Mouse (Mus musculus) liver, adult (tissue): ENCODE results near the gene Cps1.

ENCODE experiments used
- GATA4 ChIP-seq: IDR thresholded peaks from 2 replicates; pipeline ENCODE4 v1.6.1; 2014; ENCODE audit warnings: mild to moderate bottlenecking, low read length; ENCODE audit not compliant: insufficient replicate concordance

Cps1 gene

GRCm38 (mm10) chr1:67122797-67123196, at the start of gene Cps1:
Cps1 (plus strand) TSS chr1:67123026.
- TF ChIP-seq GATA4, result no peak

DNA sequence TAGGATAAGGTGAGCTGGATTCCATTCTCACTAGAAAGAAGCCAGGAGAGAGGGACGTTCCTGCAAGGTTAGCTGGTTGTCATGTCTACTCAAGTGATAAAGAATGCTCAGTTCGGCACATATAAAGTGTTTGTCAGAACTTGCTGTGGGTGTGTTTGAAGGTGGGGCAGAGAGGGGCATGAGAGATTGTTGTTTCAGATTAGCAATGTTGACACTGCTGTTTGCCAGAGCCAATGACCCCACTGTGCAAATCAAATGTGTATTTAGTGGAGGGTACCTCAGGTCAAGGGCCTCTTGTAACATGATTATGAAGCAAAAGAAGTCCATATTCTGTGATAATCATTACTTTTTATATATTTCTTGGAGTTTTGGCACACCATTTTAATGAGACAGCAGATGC, 45.1 kb upstream of the Cps1 start:
- peak; percentile 95 for TF ChIP-seq GATA4

DNA sequence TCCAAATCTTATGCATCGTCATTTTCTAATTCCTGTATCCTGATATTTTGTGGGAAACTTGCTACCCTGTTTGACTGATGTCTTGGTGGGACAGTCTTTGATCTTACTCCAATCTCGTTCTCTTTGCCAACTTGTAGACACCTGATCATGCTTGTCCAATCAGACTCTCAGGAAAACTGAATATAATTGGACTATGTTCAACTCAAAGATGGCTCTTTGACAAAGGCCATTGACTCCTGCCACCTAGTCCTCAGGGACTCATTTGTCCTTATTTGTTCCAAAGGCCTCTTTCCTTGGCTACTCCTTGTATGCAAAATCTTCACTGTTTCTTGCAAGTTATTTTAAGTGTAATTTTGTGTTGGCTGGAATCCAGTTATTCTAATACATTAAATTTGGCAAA, 44.2 kb upstream of the Cps1 start:
- TF ChIP-seq GATA4, result no peak

- no peak for TF ChIP-seq GATA4
These were observed 43.7 kb upstream of the Cps1 start for GRCm38 (mm10) chr1:67079146-67079545.

GRCm38 (mm10) chr1:67092473-67092872, 30.4 kb upstream of the Cps1 start:
- no peak for TF ChIP-seq GATA4

- TF ChIP-seq GATA4, result no peak
These were observed 23.6 kb upstream of the Cps1 start for GRCm38 (mm10) chr1:67099215-67099614.

DNA sequence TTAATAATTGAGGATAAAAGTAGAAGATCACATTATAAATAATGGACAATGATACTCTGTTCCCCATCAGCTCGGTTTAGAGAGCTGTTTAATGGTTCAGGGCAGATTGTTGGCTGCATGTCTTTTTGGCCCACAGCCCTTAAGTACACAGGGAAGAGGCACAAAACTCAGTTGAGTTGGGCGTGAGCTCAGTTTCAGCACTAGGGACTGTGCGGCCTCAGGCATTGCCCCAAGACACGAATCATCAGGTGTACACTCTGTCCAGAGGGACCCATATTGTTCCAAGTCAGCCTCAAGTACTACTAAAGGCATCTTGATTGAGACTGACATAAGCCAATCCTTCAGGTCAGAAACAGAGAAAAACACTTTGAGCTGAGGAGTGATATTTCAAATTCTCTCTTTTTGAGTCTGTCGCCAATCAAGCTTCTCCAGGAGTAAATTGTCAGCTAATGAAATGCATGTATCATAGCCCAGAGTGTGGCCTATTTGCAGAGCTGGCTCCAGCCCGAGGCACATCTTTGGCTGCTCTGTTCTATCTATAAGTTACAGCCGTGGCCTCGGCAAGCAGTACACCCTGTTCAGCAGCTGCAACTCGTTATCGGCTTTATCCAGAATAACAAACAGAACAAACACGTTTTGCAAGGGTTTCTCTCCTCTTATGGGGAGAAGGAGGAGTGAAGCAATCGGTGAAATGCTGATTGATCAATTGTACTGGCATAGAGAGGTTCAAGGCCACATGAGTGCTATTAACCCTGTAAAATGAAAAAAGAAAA, 19.2 kb upstream of the Cps1 start:
- peak; percentile 96 for TF ChIP-seq GATA4

- no peak for TF ChIP-seq GATA4
These were observed 11.1 kb upstream of the Cps1 start for GRCm38 (mm10) chr1:67111621-67112298.

DNA sequence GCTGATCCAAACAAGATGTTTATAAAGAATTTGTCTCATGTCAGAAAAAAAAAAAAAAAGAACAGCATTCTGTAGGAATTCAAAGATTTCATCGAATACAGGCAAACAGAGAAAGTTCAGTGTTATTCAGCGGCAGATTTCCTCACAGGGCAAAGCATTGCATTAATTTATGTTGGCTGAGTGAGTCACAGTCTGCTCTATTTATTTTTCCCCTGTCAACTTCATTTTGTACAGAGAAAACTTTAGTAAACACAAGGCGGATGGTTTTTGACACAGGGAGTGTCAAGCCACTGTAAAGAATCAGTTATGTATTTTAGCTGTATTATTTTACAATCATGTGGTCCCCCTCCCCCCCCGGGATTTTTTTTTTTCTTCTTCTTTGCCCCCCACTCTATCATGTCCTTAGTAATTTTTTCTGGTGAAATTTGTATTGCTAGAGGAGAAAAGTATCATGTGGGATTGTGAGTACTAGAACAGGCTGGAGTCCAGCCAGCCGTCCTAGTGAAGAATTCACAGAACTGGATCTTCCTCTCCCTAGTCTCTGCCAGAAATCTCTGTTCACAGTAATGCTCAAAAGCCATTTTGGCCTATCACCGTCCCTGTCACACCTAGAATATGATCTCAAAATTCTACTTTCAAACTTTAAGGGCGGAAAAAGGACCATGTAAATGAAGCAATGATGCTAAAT, 9.3 kb upstream of the Cps1 start:
- no peak for TF ChIP-seq GATA4

DNA sequence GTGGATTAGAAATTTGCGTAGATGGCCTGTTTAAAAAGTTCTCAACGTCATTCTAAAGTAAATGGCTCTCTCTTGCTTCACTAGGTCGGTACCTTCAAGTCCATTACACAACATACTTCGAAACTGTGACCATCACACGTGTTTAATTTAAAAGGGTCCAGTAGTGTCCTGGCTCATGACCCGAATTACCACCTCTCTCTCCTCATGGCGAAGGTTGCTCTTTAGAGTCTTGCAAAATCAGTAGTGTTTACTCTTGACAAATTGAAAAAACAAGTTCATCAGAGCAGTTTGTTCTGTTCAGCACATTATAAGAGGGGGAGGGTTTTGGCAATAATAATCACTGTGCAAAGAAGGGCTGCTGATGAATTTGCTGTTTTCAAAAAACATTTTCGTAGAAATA, 6.3 kb upstream of the Cps1 start:
- no peak for TF ChIP-seq GATA4

- TF ChIP-seq GATA4, result no peak
These were observed 5.0 kb upstream of the Cps1 start for GRCm38 (mm10) chr1:67117778-67118177.

DNA sequence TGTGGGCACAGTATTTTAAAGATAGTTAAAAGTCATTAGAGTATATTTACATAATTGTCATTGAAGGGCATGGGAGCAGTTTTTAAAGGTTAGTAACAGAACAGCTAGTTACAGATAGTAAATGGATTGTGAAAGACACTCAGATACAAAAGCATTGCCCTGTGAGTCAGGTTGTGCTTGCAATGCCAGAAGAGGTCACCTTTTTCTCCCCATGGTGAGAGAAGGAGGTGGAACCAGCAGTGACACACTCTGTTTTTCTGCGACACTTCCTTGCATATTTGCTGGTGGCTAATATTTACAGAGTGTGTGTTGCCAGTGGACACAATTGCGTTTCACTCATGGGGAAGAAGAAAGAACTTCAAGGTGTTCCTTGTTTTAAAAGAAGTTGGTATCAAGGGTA, 2.6 kb downstream of the Cps1 start:
- TF ChIP-seq GATA4, result no peak

GRCm38 (mm10) chr1:67143939-67144338, 21.1 kb downstream of the Cps1 start:
- TF ChIP-seq GATA4, result no peak

DNA sequence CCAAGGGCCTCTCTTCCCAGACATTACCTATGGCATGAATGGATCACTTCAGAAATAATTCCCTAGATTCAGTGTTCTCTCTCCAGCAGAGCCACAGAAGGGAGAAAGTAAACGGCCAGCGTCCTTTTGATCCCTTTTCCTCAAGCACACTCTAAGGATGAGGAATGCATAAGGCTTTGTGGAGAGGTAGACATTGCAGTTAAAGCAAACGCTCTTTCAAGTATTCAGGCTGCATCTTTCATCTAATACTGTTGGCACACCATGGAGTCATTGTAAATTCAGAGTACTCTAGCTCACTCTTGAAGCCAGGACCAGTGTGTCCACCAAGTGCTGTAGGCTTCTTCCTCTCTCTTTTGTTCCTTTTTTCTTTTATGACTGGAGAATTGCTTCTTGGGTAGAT, 28.4 kb downstream of the Cps1 start:
- TF ChIP-seq GATA4, result no peak

- no peak for TF ChIP-seq GATA4
These were observed 44.5 kb downstream of the Cps1 start for GRCm38 (mm10) chr1:67167283-67167682.

DNA sequence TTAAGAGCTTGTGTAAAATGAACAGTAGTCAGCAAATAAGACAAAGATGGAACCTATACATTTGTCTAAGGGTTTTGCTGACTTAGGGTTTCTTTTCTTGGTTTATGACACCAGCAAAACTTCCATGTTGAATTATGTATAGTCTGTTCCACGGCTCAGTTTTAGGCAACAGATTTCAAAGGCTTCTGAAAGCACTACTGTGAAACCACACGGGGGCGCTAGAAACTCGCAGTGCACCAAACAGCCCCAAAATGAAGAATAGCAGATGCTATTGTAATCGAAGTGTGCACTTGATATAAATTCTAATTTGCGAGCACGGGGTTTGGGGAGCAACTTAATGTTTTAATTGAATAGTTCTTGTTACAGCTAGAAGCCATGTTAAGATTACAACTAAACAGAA, 58.3 kb downstream of the Cps1 start:
- TF ChIP-seq GATA4, result no peak

- TF ChIP-seq GATA4, result no peak
These were observed 59.4 kb downstream of the Cps1 start for GRCm38 (mm10) chr1:67182201-67182600.

DNA sequence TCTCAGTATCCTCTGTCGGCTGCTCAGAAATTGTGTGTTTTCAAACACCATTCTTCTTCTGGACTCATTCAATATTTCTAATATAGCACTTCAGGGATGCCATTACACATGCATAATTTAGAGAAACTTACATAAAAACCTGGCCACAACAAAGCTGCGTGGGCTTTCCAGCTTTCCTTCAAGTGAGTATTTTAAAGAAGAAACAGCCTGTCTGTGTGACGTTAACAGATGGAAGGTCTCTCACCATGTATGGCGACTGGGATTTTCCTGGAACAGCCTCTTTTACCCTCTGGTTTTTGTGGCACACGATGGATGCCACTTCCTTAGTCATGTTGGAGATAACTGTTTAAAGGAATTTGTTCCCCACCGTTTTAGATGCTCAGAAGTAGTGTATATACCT, 60.7 kb downstream of the Cps1 start:
- no peak for TF ChIP-seq GATA4
